Mouse (Mus musculus): Measurements from ENCODE around the gene Gm10720.
"Not testable (repeated sequence)": the region's sequence is repeated elsewhere in the genome, so short reads cannot be mapped to it uniquely, and the experiment has no call there.

DNA sequence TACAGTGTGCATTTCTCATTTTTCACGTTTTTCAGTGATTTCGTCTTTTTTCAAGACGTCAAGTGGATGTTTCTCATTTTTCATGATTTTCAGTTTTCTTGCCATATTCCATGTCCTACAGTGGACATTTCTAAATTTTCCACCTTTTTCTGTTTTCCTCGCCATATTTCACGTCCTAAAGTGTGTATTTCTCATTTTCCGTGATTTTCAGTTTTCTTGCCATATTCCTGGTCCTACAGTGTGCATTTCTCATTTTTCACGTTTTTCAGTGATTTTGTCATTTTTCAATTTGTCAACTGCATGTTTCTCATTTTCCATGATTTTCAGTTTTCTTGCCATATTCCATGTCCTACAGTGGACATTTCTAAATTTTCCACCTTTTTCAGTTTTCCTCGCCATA lies 18.8 kb downstream of the Gm10720 start, which contains the start of gene Gm17535:
- not testable (repeated sequence) for TF ChIP-seq EP300, CTCF (IDR thresholded peaks at IDR 0.05)
